Mouse (Mus musculus) spleen, embryonic (tissue): ENCODE measurements at regions not wholly inside any gene's neighbourhood (a gene's known extent, or its start where the extent isn't known, plus 50 kb on each side); places are given as distances from the start of the nearest gene placed in this dataset.

Source experiments
- CTCF ChIA-PET: fragments of 350-600 bp; sonication (Branson Sonifier 250); formaldehyde crosslinking; loops from one replicate; lab custom pipeline; 2022; lab: Charles Lee

DNA sequence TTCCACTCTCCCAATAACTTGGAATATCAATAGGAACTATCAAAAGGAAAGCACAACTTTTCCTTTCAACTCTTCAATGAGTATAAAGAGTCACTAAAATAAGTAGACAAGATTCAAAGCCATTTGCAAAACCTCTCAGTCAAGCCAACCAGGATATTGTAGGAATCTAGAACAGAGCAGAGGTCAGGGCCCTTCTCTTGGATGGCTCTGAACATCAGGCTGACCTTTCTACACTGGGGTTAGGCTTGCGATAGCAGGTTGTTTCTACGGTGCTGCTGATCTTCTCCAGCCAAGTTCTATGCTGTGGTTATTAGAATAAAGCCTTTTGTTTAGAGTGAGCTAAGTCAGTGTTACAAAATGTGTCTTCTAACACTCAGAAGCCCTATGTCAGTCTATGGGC is 658.6 kb downstream of the Ofcc1 start:
- CTCF ChIA-PET = no interaction called here

DNA sequence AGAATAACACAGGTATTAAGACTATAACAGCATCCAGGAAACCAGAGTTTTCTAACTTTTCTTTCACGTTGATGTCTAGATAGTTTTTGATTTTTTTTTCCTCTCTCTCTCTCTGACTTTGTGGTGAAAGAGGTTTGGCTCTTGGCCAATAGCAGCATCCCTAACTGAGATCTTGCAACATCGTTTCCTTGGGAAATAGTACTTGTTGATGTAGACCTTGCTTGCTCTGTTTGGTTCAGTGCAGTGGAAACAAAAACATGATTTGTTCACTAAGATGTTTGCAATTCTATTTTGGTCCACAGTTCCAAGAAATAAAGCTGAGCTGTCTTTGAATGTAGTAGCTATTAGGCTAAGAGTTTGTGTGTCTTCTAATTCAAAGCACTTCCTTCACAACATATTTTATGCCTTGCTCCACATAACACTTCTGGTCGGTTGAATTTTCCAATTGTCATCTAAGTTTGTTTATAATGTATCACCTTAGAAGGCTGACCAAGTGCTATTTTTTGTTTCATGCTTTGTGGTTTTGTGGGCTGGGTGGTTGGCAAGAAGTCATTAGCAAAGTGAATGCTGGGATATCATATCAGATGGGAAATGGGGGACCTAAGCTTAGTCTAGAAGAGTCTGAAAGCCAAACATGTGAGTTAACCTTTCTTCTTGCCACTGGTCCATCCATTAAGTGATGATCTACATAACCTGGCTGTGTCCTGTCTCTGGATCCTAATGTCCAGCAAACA is 669.8 kb downstream of the Ofcc1 start:
- CTCF ChIA-PET = no interaction called here

DNA sequence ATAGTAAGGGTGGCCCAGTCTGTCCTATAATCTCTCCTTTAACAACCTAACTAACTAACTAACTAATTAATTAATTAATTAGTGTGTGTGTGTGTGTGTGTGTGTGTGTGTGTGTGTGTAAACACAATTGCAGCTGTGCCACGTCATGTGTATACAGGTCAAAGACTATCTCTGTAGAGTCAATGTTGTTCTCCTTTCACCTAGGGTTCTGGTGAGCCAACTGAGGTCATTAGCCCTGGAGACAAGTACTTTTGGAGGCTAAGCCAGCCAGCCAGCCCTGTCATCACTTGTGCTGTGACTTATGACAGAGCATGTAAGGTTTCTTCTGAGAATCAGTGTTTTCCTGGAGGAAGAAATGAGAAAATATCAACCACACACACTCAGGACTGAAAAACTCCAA is 696.7 kb downstream of the Ofcc1 start:
- CTCF ChIA-PET = no interaction called here

DNA sequence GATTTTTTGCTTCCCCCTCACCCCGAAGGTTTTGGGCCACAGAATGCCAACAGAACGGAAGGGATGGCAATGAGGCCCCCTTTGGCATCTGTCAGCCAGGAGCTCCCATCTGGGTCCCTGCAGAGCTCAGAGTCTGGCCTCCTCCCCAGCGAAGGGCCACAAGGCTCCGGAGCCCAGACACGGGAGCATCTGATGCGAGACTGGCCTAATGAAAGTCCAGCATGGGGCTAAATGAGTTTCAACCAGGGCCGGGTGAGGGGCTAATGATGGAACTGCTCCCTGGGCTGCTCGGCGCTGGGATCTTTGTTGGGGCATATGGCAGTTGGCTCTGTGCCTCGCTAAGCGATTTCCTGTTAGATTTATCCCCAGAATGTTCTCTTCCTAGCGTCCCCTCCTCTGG is 688.8 kb upstream of the Slc35b3 start:
- CTCF ChIA-PET = no interaction called here

DNA sequence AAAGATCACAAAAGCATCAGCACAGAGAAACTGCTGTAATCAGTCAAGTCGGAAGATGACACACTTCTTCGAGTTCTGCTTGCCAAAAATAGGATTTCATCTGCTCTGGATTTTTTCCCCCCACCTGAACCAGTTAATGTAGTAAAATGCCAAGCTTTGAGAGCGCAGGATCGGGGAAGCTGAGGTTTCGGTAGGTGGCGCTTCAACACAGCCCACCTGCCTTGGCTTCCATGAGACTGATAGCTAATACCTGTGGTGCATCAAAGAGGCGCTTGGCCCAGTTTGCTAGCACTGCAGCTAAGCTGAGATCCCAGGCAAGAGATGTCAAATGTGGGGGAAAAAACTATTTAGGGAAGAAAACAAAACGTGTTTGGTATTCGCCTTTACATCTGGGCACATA is 686.7 kb upstream of the Slc35b3 start:
- CTCF ChIA-PET = interaction anchor here (0.6 kb wide), 1 partner anchor 48 kb away, joined by 5 read pairs; no protein-coding TSS in a partner anchor

DNA sequence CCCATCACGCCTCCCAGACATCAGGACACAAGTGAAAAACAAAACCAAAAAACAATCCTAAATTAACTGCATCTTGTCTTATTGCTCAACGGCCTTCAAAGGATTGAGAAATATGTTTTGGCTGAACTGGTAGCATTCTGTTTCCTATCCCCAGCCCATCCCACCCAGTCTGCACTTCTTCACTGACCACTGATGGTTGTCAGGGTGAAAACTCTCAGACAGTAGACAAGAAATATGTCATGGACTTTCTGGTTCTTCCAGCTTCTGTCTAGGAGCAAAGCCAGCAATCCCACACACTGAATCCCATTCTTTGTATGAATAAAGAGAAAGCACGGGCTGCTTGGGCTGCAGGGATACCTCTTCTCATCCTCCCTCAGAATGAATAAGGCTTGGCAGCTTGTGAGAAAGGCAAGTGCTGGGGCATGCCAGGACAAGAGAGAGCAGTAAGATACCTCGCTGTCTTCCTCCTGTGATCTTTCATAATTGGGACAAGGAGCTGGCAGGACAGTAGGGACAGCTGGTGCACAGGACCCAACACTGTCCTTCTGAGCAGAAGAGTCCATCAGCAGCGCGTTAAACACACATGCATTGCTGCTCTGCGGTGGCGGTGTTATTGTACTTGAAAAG is 670.9 kb upstream of the Slc35b3 start:
- CTCF ChIA-PET = no interaction called here
